Mouse (Mus musculus) limb, embryonic 13.5 days (tissue): ENCODE results near the gene Pamr1. TPM values are rescaled to one million over a fixed set of nuclear protein-coding genes. Genes with fewer than 3 reads are reported as not detected.

Experiments used
- ATAC-seq: fragments of 200-750 bp; cut with Nextera tagmentation; 2 replicates; pipeline ENCODE4 v1.8.0; 2017; ENCODE audit warnings: low read depth, moderate number of reproducible peaks, moderate TSS enrichment; ENCODE audit not compliant: low FRiP score
- H3K27ac ChIP-seq: fragments of 300-500 bp; sonication (generic); 2 replicates; pipeline ENCODE4 v1.5.1; 2015; ENCODE audit warnings: inconsistent platforms, mild to moderate bottlenecking, moderate library complexity
- H3K27me3 ChIP-seq: fragments of 300-500 bp; sonication (generic); 2 replicates; pipeline ENCODE4 v1.6.1; 2015; ENCODE audit warnings: mild to moderate bottlenecking, inconsistent platforms
- H3K36me3 ChIP-seq: fragments of 300-500 bp; sonication (generic); 2 replicates; pipeline ENCODE4 v1.6.1; 2015; ENCODE audit warnings: inconsistent platforms, mild to moderate bottlenecking, moderate library complexity
- H3K4me1 ChIP-seq: fragments of 300-500 bp; sonication (generic); 2 replicates; pipeline ENCODE4 v1.6.1; 2015; ENCODE audit warnings: inconsistent platforms
- H3K4me2 ChIP-seq: fragments of 300-500 bp; sonication (generic); replicated peaks from 2 replicates; pipeline ENCODE4 v1.6.1; 2015; ENCODE audit warnings: inconsistent platforms, mild to moderate bottlenecking, moderate library complexity
- H3K4me3 ChIP-seq: fragments of 300-500 bp; sonication (generic); 2 replicates; pipeline ENCODE4 v1.5.1; 2015; ENCODE audit warnings: moderate library complexity, mild to moderate bottlenecking, inconsistent platforms
- H3K9ac ChIP-seq: fragments of 300-500 bp; sonication (generic); 2 replicates; pipeline ENCODE4 v1.6.1; 2015; ENCODE audit warnings: mild to moderate bottlenecking, inconsistent platforms
- H3K9me3 ChIP-seq: fragments of 300-500 bp; sonication (generic); 2 replicates; pipeline ENCODE4 v1.6.1; 2016; ENCODE audit warnings: inconsistent platforms
- WGBS: fragments of 180-500 bp; shearing (Covaris S2); methylation state at CpG from one replicate; pipeline ENCODE4 v1.1.7; 2015; 5-methylcytosine and 5-hydroxymethylcytosine counted together
- polyA plus RNA-seq: library from polyadenylated mRNA; unstranded; fragments of >200 nt; fragmentation: Nextera tagmentation; extraction: Ambion mirVana; gene quantifications from 2 replicates; pipeline ENCODE4 v1.2.1, GENCODE M21; 2015

Pamr1 gene
- polyA plus RNA-seq, 1 experiment from 2014 or later: 58.4 TPM

GRCm38 (mm10) chr2:102551594-102551993 is 1.8 kb downstream of the Pamr1 start:
- no peak for ATAC-seq
- no peaks in the 10 kb centered on the region for H3K36me3 ChIP-seq
- peaks cover 34% of the 10 kb centered on the region for H3K4me1 ChIP-seq
- H3K9me3 ChIP-seq: no peaks in the 10 kb centered on the region
- H3K4me3 ChIP-seq: peak overlapping the region; percentile 50
- no peak overlapping the region for H3K9ac ChIP-seq
- H3K4me2 ChIP-seq: peak overlapping the region; percentile 77
- H3K27ac ChIP-seq: peak overlapping the region; percentile 7; the same call in 1 of the 2 replicates
- peaks cover 24% of the 10 kb centered on the region for H3K27me3 ChIP-seq
- 26% methylated on average over 3 of the region's 3 CpGs for WGBS

DNA sequence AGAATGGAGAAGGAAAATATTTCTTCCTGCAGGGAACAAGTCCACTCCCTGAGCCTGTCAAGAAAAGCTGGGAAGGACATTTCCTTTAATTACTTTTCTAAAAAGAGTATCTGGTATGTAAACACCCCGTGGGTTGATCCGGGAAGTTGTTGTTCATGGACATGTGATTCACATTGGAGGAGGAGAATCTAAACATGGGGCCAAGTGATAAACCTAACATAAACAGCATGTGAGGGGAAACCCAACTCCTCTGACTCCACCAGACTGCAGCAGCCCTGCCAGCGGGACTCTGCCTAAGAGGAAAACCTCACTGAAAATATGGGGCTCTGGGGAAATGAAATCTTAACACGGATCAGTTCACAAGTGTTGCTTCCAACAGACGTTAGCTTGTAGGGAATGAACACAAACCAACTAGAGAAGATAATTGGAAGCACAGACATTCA is 2.3 kb downstream of the Pamr1 start:
- ATAC-seq: peak; percentile 71; the same call in 1 of the 2 replicates
- Histone ChIP-seq H3K27me3 (peaks cover 24% of the 10 kb centered on the region), H3K27ac (peak overlapping the region; percentile 7; the same call in 1 of the 2 replicates), H3K4me1 (peaks cover 34% of the 10 kb centered on the region), H3K9me3 (no peaks in the 10 kb centered on the region), H3K9ac (no peak overlapping the region), H3K36me3 (no peaks in the 10 kb centered on the region), H3K4me3 (peak overlapping the region; percentile 50), H3K4me2 (peak overlapping the region; percentile 77)
- WGBS: 17% methylated on average over 5 of the region's 5 CpGs

GRCm38 (mm10) chr2:102557085-102557484 is 7.3 kb downstream of the Pamr1 start:
- WGBS: 60% methylated on average over 4 of the region's 4 CpGs
- H3K27ac ChIP-seq: no peak overlapping the region
- no peaks in the 10 kb centered on the region for H3K36me3 ChIP-seq
- no peaks in the 10 kb centered on the region for H3K9me3 ChIP-seq
- peaks cover 7% of the 10 kb centered on the region for H3K4me1 ChIP-seq
- H3K4me3 ChIP-seq: no peak overlapping the region
- no peaks in the 10 kb centered on the region for H3K27me3 ChIP-seq
- H3K4me2 ChIP-seq: no peak overlapping the region
- H3K9ac ChIP-seq: no peak overlapping the region
- ATAC-seq: no peak

DNA sequence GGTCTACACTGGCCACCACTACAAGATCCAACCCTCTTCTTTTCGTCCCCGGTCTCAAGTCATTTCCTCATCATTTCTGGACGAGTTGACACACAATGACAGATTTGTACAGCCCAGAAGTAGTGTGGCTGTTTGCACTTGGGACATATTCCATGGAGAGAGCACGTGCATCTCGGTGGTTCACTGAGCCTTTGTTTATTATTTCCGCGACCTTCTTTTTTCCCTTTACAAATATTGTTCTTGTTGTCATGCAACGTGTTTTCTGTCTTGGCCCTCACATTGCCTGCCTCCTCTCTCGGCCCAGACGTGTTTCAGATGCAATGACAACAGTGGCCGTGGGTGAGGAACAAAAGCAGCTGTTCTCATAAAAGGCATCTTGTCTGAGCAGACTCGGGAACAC is 9.2 kb downstream of the Pamr1 start:
- Histone ChIP-seq H3K36me3 (no peaks in the 10 kb centered on the region), H3K27me3 (no peaks in the 10 kb centered on the region), H3K4me2 (no peak overlapping the region), H3K4me1 (no peaks in the 10 kb centered on the region), H3K9ac (no peak overlapping the region), H3K9me3 (no peaks in the 10 kb centered on the region), H3K27ac (no peak overlapping the region), H3K4me3 (no peak overlapping the region)
- 86% methylated on average over 12 of the region's 12 CpGs for WGBS
- no peak for ATAC-seq

DNA sequence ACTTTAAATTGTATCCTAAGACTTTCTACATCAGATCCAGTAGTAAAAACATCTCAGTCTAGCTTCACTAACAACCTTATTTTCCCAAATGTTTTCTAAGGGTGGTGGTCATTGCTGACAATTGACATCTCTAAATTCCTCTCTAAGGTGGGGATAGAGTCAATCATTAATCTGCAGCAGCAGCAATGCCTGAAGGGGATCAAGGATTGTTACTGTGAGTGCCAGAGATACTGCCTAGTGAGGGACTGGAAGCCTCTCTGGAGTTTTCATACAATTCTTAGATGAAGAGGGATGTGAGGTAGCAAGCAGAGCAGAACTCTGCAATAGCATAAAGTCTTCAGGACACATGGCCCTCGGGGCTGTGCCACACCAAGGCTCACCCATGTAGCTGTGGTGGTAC is 14.0 kb downstream of the Pamr1 start:
- Histone ChIP-seq H3K27ac (no peak overlapping the region), H3K4me3 (no peak overlapping the region), H3K36me3 (no peaks in the 10 kb centered on the region), H3K4me1 (no peaks in the 10 kb centered on the region), H3K27me3 (no peaks in the 10 kb centered on the region), H3K4me2 (no peak overlapping the region), H3K9me3 (no peaks in the 10 kb centered on the region), H3K9ac (no peak overlapping the region)
- WGBS: 76% methylated on average over 1 of the region's 1 CpGs
- no peak for ATAC-seq

- Histone ChIP-seq H3K9ac (no peak overlapping the region), H3K4me1 (no peaks in the 10 kb centered on the region), H3K27me3 (0 out of 2 replicates have a peak, but pooled peaks cover 4% of the 10 kb centered on the region), H3K4me3 (no peak overlapping the region), H3K9me3 (no peaks in the 10 kb centered on the region), H3K27ac (no peak overlapping the region), H3K36me3 (no peaks in the 10 kb centered on the region), H3K4me2 (no peak overlapping the region)
- no peak for ATAC-seq
- WGBS: 71% methylated on average over 4 of the region's 4 CpGs
Observed at GRCm38 (mm10) chr2:102579248-102579647, 29.4 kb downstream of the Pamr1 start.

GRCm38 (mm10) chr2:102589977-102590376 is 40.2 kb downstream of the Pamr1 start:
- Histone ChIP-seq H3K9me3 (no peaks in the 10 kb centered on the region), H3K4me1 (no peaks in the 10 kb centered on the region), H3K9ac (no peak overlapping the region), H3K36me3 (peaks cover 3% of the 10 kb centered on the region; the same call in 1 of the 2 replicates), H3K4me2 (no peak overlapping the region), H3K27me3 (peaks cover 3% of the 10 kb centered on the region; the same call in 1 of the 2 replicates), H3K27ac (no peak overlapping the region), H3K4me3 (no peak overlapping the region)
- no peak for ATAC-seq
- 41% methylated on average over 2 of the region's 2 CpGs for WGBS

- Histone ChIP-seq H3K27ac (no peak overlapping the region), H3K9ac (no peak overlapping the region), H3K36me3 (peaks cover 8% of the 10 kb centered on the region; the same call in 1 of the 2 replicates), H3K9me3 (no peaks in the 10 kb centered on the region), H3K4me3 (no peak overlapping the region), H3K4me2 (no peak overlapping the region), H3K4me1 (peaks cover 8% of the 10 kb centered on the region), H3K27me3 (0 out of 2 replicates have a peak, but pooled peaks cover 3% of the 10 kb centered on the region)
- ATAC-seq: no peak
- 86% methylated on average over 1 of the region's 1 CpGs for WGBS
Observed at GRCm38 (mm10) chr2:102594535-102594934, 44.7 kb downstream of the Pamr1 start.

DNA sequence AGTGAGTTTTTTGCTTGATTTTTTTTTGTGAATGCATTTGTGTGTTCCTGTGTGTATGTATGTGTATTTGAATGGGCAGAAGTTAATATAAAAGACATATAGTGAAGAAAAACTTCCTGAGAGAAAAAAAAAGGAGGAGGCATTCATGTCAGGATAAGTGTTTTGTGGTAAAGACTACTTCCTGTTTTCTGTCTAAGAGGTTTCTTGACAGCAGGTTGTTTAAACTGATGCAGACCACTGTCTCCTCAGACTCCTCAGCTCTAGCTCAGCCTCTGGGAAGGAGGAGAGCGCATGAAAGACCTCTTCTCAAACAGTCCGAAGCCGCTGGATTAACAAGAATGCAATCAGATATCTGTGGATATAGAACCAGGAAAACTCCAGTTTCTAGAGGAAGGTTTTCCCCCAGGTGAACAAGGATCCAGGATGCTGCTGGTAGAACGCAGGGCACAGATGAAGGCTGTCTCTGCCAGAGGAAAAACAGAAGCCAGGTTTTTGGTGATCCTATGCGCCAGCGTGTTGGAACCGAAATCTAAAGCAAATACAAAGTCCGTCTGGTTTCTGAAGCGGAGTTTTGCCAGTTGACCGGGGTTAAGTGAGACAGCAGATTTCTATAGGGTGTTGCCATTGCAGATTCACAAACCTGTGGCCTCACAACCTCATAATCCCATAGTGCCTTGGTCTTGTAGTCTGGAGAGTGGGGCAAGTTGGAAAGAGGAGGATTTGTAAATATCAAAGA is 45.8 kb downstream of the Pamr1 start:
- H3K4me1 ChIP-seq: peaks cover 13% of the 10 kb centered on the region
- peaks cover 8% of the 10 kb centered on the region; the same call in 1 of the 2 replicates for H3K36me3 ChIP-seq
- no peak for ATAC-seq
- no peaks in the 10 kb centered on the region for H3K9me3 ChIP-seq
- H3K4me2 ChIP-seq: no peak overlapping the region
- 0 out of 2 replicates have a peak, but pooled peaks cover 3% of the 10 kb centered on the region for H3K27me3 ChIP-seq
- 91% methylated on average over 10 of the region's 10 CpGs for WGBS
- H3K27ac ChIP-seq: no peak overlapping the region
- H3K9ac ChIP-seq: no peak overlapping the region
- H3K4me3 ChIP-seq: no peak overlapping the region

DNA sequence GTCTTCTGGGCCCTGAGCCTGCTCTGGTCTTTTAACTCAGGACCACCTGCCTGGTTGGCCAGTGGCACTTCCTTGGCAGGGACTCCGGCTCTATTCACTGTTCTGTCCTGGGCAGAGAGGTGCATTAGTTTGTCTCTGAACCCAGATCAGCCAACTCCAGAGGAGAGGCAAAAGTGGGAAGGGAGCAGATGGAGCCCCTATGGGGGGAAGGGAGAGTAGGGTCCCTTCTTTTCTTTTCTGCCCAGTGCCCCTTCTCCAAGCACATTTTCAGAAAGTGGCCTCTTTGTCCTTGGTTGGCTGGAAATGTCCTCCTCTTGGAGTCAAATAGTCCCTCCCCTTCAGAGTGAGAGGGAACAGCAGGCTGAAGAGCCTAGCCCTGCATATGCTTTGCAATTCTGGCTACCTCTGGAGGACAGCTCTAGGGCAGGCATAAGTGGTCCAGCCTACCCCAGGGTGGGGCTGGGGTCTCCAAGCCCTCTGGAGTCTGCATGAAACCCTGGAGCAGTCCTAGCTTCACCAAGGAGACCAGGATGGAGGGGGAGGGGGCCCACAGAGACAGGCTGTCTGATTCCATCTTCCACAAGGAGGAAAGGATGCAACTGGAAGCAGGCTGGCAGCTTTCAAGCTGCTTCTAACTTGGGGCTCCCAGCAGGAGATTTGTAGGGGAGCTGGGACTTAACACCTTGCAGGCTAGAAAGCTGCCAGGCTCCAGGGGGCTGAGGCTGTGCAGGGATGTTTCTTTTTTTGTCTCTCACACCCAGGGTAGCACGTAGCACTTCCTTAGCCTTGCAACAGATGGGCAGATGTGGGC is 49.3 kb downstream of the Pamr1 start:
- no peaks in the 10 kb centered on the region for H3K9me3 ChIP-seq
- H3K4me3 ChIP-seq: no peak overlapping the region
- H3K9ac ChIP-seq: no peak overlapping the region
- H3K27me3 ChIP-seq: 0 out of 2 replicates have a peak, but pooled peaks cover 3% of the 10 kb centered on the region
- H3K27ac ChIP-seq: no peak overlapping the region
- ATAC-seq: no peak
- WGBS: 25% methylated on average over 2 of the region's 2 CpGs
- H3K4me2 ChIP-seq: no peak overlapping the region
- peaks cover 6% of the 10 kb centered on the region; the same call in 1 of the 2 replicates for H3K36me3 ChIP-seq
- H3K4me1 ChIP-seq: peaks cover 13% of the 10 kb centered on the region

GRCm38 (mm10) chr2:102600516-102600915 is 50.7 kb downstream of the Pamr1 start:
- Histone ChIP-seq H3K4me3 (no peak overlapping the region), H3K9me3 (no peaks in the 10 kb centered on the region), H3K27ac (no peak overlapping the region), H3K4me2 (no peak overlapping the region), H3K27me3 (0 out of 2 replicates have a peak, but pooled peaks cover 3% of the 10 kb centered on the region), H3K4me1 (peaks cover 13% of the 10 kb centered on the region), H3K9ac (no peak overlapping the region), H3K36me3 (0 out of 2 replicates have a peak, but pooled peaks cover 4% of the 10 kb centered on the region)
- ATAC-seq: no peak
- WGBS: 81% methylated on average over 4 of the region's 4 CpGs

DNA sequence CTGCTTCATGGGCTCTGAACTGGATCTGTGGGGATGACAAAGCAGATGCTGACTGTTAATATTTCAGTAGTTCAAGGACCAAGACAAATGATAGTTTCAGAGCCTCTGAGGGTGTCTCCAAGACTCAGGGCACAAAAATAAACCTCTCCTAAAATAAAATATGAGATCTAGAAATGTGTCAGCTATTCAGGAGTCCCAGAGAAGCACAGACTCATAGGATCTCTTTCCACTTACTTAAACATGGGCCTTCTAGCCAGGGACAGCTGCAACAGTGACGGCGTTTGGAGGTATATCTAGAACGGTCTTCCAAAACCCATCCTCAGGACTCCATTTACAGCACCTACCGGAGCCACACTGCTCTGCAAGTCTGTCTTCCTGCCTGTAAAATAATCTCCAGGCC is 60.7 kb downstream of the Pamr1 start:
- 93% methylated on average over 4 of the region's 4 CpGs for WGBS
- Histone ChIP-seq H3K4me1 (no peaks in the 10 kb centered on the region), H3K4me2 (no peak overlapping the region), H3K36me3 (no peaks in the 10 kb centered on the region), H3K9me3 (no peaks in the 10 kb centered on the region), H3K27ac (no peak overlapping the region), H3K9ac (no peak overlapping the region), H3K27me3 (no peaks in the 10 kb centered on the region), H3K4me3 (no peak overlapping the region)
- no peak for ATAC-seq
